Mouse (Mus musculus) embryonic fibroblast, embryonic 13.5 days (primary cell): Measurements from ENCODE around the gene Prkcsh.

Experiments used
- CTCF ChIP-seq: IDR thresholded peaks from 2 replicates; pipeline ENCODE4 v1.5.1; 2011; ENCODE audit warnings: mild to moderate bottlenecking, control low read depth, low read length, moderate library complexity, borderline replicate concordance; ENCODE audit not compliant: insufficient read depth
- POLR2A ChIP-seq: IDR thresholded peaks from 2 replicates; pipeline ENCODE4 v1.6.1; 2011; ENCODE audit warnings: low read depth, mild to moderate bottlenecking, control low read depth, low read length, moderate library complexity

- TF ChIP-seq CTCF (peak; percentile 48; the same call in 1 of the 2 replicates), POLR2A (no peak; the same call in 1 of the 2 replicates)
Measured at GRCm38 (mm10) chr9:22054411-22055076, 51.9 kb downstream of the Prkcsh start.
